Mouse (Mus musculus) limb, embryonic 11.5 days (tissue): ENCODE results near the gene Cfap126. TPM values are rescaled to one million over a fixed set of nuclear protein-coding genes. Genes with fewer than 3 reads are reported as not detected.
A peak's percentile ranks its signal among the peaks of the same experiment; 100 is the strongest.
"Not testable (repeated sequence)": the region's sequence is repeated elsewhere in the genome, so short reads cannot be mapped to it uniquely, and the experiment has no call there.

Source experiments
- ATAC-seq: fragments of 200-750 bp; cut with Nextera tagmentation; 2 replicates; pipeline ENCODE4 v1.8.0; 2017; ENCODE audit warnings: low read depth; ENCODE audit not compliant: insufficient number of reproducible peaks, low FRiP score, low TSS enrichment
- DNase-seq: peaks from one replicate; pipeline ENCODE4 v3.0.0-alpha.2; 2015; ENCODE audit warnings: low spot score
- H3K27ac ChIP-seq: fragments of 300-500 bp; sonication (generic); replicated peaks from 2 replicates; pipeline ENCODE4 v1.5.1; 2014; ENCODE audit warnings: low read depth, mild to moderate bottlenecking, low read length
- H3K27me3 ChIP-seq: fragments of 300-500 bp; sonication (generic); 2 replicates; pipeline ENCODE4 v1.6.1; 2014; ENCODE audit warnings: mild to moderate bottlenecking, low read length, mixed read lengths; ENCODE audit not compliant: control insufficient read depth, insufficient read depth
- H3K36me3 ChIP-seq: fragments of 300-500 bp; sonication (generic); 2 replicates; pipeline ENCODE4 v1.6.1; 2014; ENCODE audit warnings: mild to moderate bottlenecking, low read length, moderate library complexity, mixed read lengths; ENCODE audit not compliant: control insufficient read depth, insufficient read depth
- H3K4me1 ChIP-seq: fragments of 300-500 bp; sonication (generic); 2 replicates; pipeline ENCODE4 v1.6.1; 2014; ENCODE audit warnings: low read length, mixed read lengths; ENCODE audit not compliant: control insufficient read depth, insufficient read depth
- H3K4me2 ChIP-seq: fragments of 300-500 bp; sonication (generic); 2 replicates; pipeline ENCODE4 v1.6.1; 2014; ENCODE audit warnings: low read depth, mild to moderate bottlenecking, moderate library complexity; ENCODE audit not compliant: severe bottlenecking
- H3K4me3 ChIP-seq: fragments of 300-500 bp; sonication (generic); 2 replicates; pipeline ENCODE4 v1.5.1; 2014; ENCODE audit warnings: low read depth, low read length
- H3K9ac ChIP-seq: fragments of 300-500 bp; sonication (generic); 2 replicates; pipeline ENCODE4 v1.6.1; 2014; ENCODE audit warnings: mild to moderate bottlenecking, low read length
- H3K9me3 ChIP-seq: fragments of 300-500 bp; sonication (generic); 2 replicates; pipeline ENCODE4 v1.6.1; 2016; ENCODE audit warnings: low read length; ENCODE audit not compliant: control insufficient read depth
- WGBS: fragments of 180-500 bp; shearing (Covaris S2); extraction: QIAGEN DNeasy Blood & Tissue Kit; methylation state at CpG from one replicate; pipeline ENCODE4 v1.1.7; 2014; 5-methylcytosine and 5-hydroxymethylcytosine counted together
- polyA plus RNA-seq: library from polyadenylated mRNA; unstranded; fragments of >200 nt; fragmentation: Nextera tagmentation; extraction: Ambion mirVana; gene quantifications from 2 replicates; pipeline ENCODE4 v1.2.1, GENCODE M21; 2014

The Cfap126 gene
- polyA plus RNA-seq = 0.96 and 1.7 TPM in 2 replicates

DNA sequence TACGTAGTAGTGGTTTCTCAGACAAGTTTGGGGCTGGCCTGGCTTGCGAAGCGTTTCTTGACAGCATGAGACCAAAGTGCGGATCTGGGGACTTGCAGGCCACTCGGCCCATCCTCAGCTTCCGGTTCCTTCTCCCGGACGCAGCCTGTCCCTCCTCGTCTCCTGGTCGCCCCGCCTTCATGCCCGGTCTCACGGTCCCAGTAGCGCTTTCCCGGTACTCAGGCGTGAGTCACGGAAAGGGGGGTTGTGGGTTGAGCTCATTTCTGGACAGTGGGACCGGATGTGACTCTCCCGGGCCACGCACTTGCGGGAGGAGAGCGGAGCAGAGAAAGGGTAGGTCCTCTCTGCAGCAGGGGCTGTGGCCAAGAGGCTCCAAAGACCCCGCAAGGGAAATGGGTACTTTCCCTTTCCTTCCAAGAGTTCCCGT, at the start of gene Cfap126:
Gene Cfap126 (plus strand): TSS at position 46 of the 427 bp plus-strand sequence.
- Histone ChIP-seq H3K27me3 (no peaks in the 10 kb centered on the region), H3K4me1 (no peaks in the 10 kb centered on the region), H3K27ac (no peak within 1 kb of the TSS), H3K36me3 (no peaks in the 10 kb centered on the region), H3K9ac (peak within 1 kb of the TSS; percentile 76), H3K9me3 (no peaks in the 10 kb centered on the region), H3K4me3 (peak within 1 kb of the TSS; percentile 54), H3K4me2 (peak within 1 kb of the TSS; percentile 74)
- ATAC-seq (peak; percentile 29; the same call in 1 of the 2 replicates), DNase-seq (peak; percentile 72)
- WGBS = under 1% methylated on average over 24 of the region's 24 CpGs

- H3K27ac ChIP-seq, H3K4me1 ChIP-seq, H3K9ac ChIP-seq, H3K36me3 ChIP-seq, H3K9me3 ChIP-seq: not testable (repeated sequence)
- peak within 1 kb of the TSS; percentile 21 for H3K4me3 ChIP-seq
- ATAC-seq = peak; percentile 67
- peak; percentile 88 for DNase-seq
- WGBS = 2% methylated on average over 41 of the region's 75 CpGs
- H3K27me3 ChIP-seq = peaks cover 19% of the 10 kb centered on the region
- H3K4me2 ChIP-seq = peak within 1 kb of the TSS; percentile 26
These were observed 49.1 kb upstream of the Cfap126 start, which contains the start of gene Fcgr3 for GRCm38 (mm10) chr1:171064491-171065242. Fcgr3 (minus strand) TSS chr1:171064935.

- H3K4me1 ChIP-seq, DNase-seq, H3K27ac ChIP-seq, H3K9me3 ChIP-seq, H3K9ac ChIP-seq, H3K36me3 ChIP-seq: not testable (repeated sequence)
- ATAC-seq = peak; percentile 31
- WGBS = 0% methylated on average over 14 of the region's 35 CpGs
- Histone ChIP-seq H3K4me2 (0 out of 2 replicates have a peak overlapping the region, but pooled peaks have one; percentile 25), H3K4me3 (peak overlapping the region; percentile 21; the same call in 1 of the 2 replicates), H3K27me3 (peaks cover 23% of the 10 kb centered on the region)
These were observed 48.5 kb upstream of the Cfap126 start for GRCm38 (mm10) chr1:171065243-171065587.

GRCm38 (mm10) chr1:171065768-171066167, 48.0 kb upstream of the Cfap126 start:
- not testable (repeated sequence) for H3K36me3 ChIP-seq, H3K9me3 ChIP-seq, DNase-seq, H3K4me1 ChIP-seq, H3K4me2 ChIP-seq, H3K27ac ChIP-seq, H3K9ac ChIP-seq
- H3K27me3 ChIP-seq = peaks cover 23% of the 10 kb centered on the region
- 6% methylated on average over 26 of the region's 45 CpGs for WGBS
- ATAC-seq = peak; percentile 0; the same call in 1 of the 2 replicates
- H3K4me3 ChIP-seq = peak overlapping the region; percentile 20; the same call in 1 of the 2 replicates

DNA sequence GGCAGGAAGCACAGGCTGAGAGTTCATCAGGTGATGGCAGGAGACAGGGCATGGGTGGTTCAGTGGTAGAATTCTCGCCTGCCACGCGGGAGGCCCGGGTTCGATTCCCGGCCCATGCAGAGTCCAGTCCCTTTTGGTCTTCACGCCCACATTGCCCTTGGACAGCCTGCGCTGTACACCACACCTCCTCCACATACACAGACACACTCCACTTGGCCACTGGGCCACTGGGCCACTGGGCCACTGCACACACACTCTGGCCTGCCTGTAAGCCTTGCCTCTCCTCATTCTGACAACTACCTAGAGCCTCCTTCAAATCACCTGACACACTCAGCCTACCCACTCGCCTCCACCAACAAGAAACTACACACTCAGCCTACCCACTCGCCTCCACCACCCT, 47.1 kb upstream of the Cfap126 start:
- not testable (repeated sequence) for H3K4me3 ChIP-seq, H3K9me3 ChIP-seq, DNase-seq, H3K9ac ChIP-seq, H3K4me2 ChIP-seq, H3K36me3 ChIP-seq, H3K4me1 ChIP-seq, H3K27ac ChIP-seq
- peak; percentile 31 for ATAC-seq
- WGBS = 25% methylated on average over 2 of the region's 10 CpGs
- peaks cover 24% of the 10 kb centered on the region for H3K27me3 ChIP-seq

DNA sequence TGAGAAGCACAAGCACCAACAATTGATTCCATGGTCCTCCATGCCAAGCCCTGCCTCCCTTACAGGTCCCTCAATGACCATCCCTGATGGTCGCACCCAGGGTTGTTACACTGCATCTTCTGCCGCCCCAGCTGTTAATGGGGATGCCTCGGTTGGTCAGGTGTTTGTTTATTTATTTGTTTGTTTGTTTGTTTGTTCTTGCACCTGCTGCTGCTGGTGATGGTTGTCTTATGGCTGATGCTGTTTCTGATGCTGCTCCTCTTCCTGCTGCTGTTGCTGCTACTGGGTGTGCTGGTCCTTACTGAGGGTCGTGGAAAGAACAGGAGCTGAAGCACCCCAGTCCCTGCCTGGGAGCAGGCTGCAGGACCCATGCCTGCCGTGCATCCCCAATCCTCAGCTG, 45.8 kb upstream of the Cfap126 start:
- not testable (repeated sequence) for H3K4me3 ChIP-seq, H3K9me3 ChIP-seq, H3K36me3 ChIP-seq, H3K4me2 ChIP-seq, ATAC-seq, H3K9ac ChIP-seq, H3K27ac ChIP-seq, H3K4me1 ChIP-seq
- DNase-seq = peak; percentile 32
- WGBS = 52% methylated on average over 5 of the region's 5 CpGs
- peaks cover 24% of the 10 kb centered on the region for H3K27me3 ChIP-seq

DNA sequence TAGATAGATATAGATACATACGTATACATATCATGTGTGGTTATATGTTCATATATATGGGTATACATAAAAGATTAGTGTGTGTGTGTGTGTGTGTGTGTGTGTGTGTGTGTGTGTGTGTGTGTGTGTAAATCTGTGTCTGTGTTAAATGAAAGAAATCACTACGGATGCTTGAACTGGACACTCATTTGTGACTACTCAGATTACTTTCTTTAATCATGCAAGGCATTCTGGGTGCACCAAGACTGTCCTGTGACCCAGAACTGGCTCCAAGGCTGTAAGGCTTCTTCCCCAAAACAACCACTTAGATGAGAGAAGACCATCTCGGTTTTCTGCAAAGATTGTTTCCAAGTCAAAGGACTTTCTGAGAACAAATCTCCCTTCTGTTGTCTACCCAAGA, 44.2 kb upstream of the Cfap126 start:
- DNase-seq = peak; percentile 65
- ATAC-seq, H3K36me3 ChIP-seq, H3K27ac ChIP-seq, H3K4me3 ChIP-seq, H3K4me2 ChIP-seq, H3K4me1 ChIP-seq, H3K9ac ChIP-seq, H3K9me3 ChIP-seq: not testable (repeated sequence)
- 64% methylated on average over 3 of the region's 3 CpGs for WGBS
- peaks cover 25% of the 10 kb centered on the region for H3K27me3 ChIP-seq

- H3K9ac ChIP-seq, H3K4me3 ChIP-seq, H3K9me3 ChIP-seq, H3K4me2 ChIP-seq, ATAC-seq, DNase-seq, H3K36me3 ChIP-seq, H3K27ac ChIP-seq, H3K4me1 ChIP-seq: not testable (repeated sequence)
- peaks cover 20% of the 10 kb centered on the region for H3K27me3 ChIP-seq
- WGBS = 24% methylated on average over 11 of the region's 16 CpGs
These were observed 42.8 kb upstream of the Cfap126 start for GRCm38 (mm10) chr1:171070879-171071278.
